Comparison of ENCODE assay signal across 12 mouse cellular contexts in the genomic region with DNA sequence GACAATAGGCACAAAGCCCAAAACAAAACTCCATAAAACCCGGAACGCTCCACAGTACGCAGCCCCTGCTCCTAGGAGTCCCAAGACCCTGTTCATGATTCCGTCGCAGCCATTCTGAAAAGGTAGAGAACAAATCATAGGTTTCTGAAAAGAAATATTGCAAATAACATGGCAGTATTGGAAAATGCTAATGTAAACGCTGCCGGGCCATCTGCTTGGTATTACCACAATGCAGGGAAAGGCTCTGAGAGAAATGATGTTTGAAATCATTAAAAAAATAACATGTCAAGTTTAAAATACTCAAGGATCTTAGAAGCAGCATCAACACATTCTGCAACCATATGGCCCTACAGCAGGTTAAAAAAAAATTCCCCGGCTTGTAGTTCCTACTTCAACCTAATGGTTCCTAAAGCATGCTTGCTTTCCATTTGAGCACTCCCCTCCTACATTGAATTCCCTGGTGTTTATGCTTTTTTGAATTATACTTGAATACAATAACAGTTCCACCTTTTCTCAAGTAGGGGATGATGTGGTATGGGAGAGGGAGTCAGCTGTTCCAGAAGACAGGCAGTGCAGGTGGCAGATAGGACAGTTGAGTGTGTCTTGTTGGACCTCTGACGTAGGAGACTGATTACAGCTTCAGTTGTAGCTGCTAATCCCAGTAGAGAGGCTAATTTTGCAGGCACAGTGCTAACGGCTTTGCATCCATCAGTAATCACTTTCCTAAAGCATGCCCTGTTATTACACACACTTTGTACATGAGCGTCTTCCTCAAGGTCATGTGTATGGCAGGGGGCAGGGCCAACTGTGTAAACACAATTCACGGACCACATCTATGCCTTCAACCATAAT.
A peak's percentile ranks its signal among the peaks of the same experiment; 100 is the strongest.
DNase-seq lines count a peak whose midpoint lies in the region; ATAC-seq lines count a peak whose summit lies in the region.
"Had no signal": no experiment of that assay in that cellular context is flagged by ENCODE, and none has a peak within 500 bp of the region (broad histone marks: within the 10 kb centered on the region; RNA-seq: fewer than 3 reads in every experiment).

No protein-coding gene starts in this region.

- no peaks in the 10 kb centered on the region for H3K9me3 ChIP-seq in embryonic facial prominence, embryonic 12.5 days
- no peaks in the 10 kb centered on the region for H3K9me3 ChIP-seq in embryonic facial prominence, embryonic 10.5 days
- H3K9me3 ChIP-seq in limb, embryonic 12.5 days: no peaks in the 10 kb centered on the region
- no peaks in the 10 kb centered on the region for H3K9me3 ChIP-seq in limb, embryonic 10.5 days (replicated peaks)
- H3K9me3 ChIP-seq in neural tube, embryonic 15.5 days (replicated peaks): no peaks in the 10 kb centered on the region

- no peak overlapping the region for H3K4me3 ChIP-seq in embryonic facial prominence, embryonic 12.5 days
- no peak overlapping the region for H3K4me3 ChIP-seq in embryonic facial prominence, embryonic 10.5 days
- H3K4me3 ChIP-seq in limb, embryonic 12.5 days (replicated peaks): no peak overlapping the region
- no peak overlapping the region for H3K4me3 ChIP-seq in limb, embryonic 10.5 days
- H3K4me3 ChIP-seq in neural tube, embryonic 15.5 days (replicated peaks): no peak overlapping the region

- H3K27ac ChIP-seq in embryonic facial prominence, embryonic 12.5 days: 0 out of 2 replicates have a peak overlapping the region, but pooled peaks have one; percentile 8
- H3K27ac ChIP-seq in embryonic facial prominence, embryonic 10.5 days (replicated peaks): no peak overlapping the region
- 0 out of 2 replicates have a peak overlapping the region, but pooled peaks have one; percentile 42 for H3K27ac ChIP-seq in limb, embryonic 12.5 days
- no peak overlapping the region for H3K27ac ChIP-seq in limb, embryonic 10.5 days
- peak overlapping the region; percentile 67 for H3K27ac ChIP-seq in neural tube, embryonic 15.5 days (replicated peaks)
- H3K27ac ChIP-seq: kidney, postnatal 0 days; liver, embryonic 14.5 days had no signal

- H3K4me2 ChIP-seq in embryonic facial prominence, embryonic 12.5 days (replicated peaks): no peak overlapping the region
- no peak overlapping the region for H3K4me2 ChIP-seq in limb, embryonic 12.5 days
- peak overlapping the region; percentile 26 for H3K4me2 ChIP-seq in neural tube, embryonic 15.5 days

- H3K27me3 ChIP-seq in embryonic facial prominence, embryonic 12.5 days: no peaks in the 10 kb centered on the region
- H3K27me3 ChIP-seq in embryonic facial prominence, embryonic 10.5 days (replicated peaks; ENCODE audit: low read depth, poor library complexity, severe bottlenecking): no peaks in the 10 kb centered on the region
- H3K27me3 ChIP-seq in limb, embryonic 12.5 days: no peaks in the 10 kb centered on the region
- no peaks in the 10 kb centered on the region for H3K27me3 ChIP-seq in limb, embryonic 10.5 days (ENCODE audit: low read depth, poor library complexity, severe bottlenecking)
- no peaks in the 10 kb centered on the region for H3K27me3 ChIP-seq in neural tube, embryonic 15.5 days (replicated peaks)

- no peak for DNase-seq in embryonic facial prominence, embryonic 10.5 days (ENCODE audit: low spot score)
- DNase-seq in limb, embryonic 10.5 days (ENCODE audit: low spot score): no peak
- DNase-seq in layer of hippocampus, adult 9-10 months (ENCODE audit: low spot score): peak; percentile 26
- DNase-seq in cerebellum, adult 9-11 months: no peak
- DNase-seq: thymus, postnatal 25 days had no signal

- 67% methylated on average over 12 of the region's 12 CpGs for WGBS in embryonic facial prominence, embryonic 12.5 days
- 85% methylated on average over 12 of the region's 12 CpGs for WGBS in embryonic facial prominence, embryonic 10.5 days
- 69% methylated on average over 12 of the region's 12 CpGs for WGBS in limb, embryonic 12.5 days
- 82% methylated on average over 12 of the region's 12 CpGs for WGBS in limb, embryonic 10.5 days
- 41% methylated on average over 12 of the region's 12 CpGs for WGBS in neural tube, embryonic 15.5 days

- no peaks in the 10 kb centered on the region for H3K36me3 ChIP-seq in embryonic facial prominence, embryonic 12.5 days
- H3K36me3 ChIP-seq in embryonic facial prominence, embryonic 10.5 days (replicated peaks): no peaks in the 10 kb centered on the region; the same call in 1 of the 2 replicates
- H3K36me3 ChIP-seq in limb, embryonic 12.5 days: peaks cover 10% of the 10 kb centered on the region; the same call in 1 of the 2 replicates
- H3K36me3 ChIP-seq in limb, embryonic 10.5 days: peaks cover 22% of the 10 kb centered on the region
- no peaks in the 10 kb centered on the region for H3K36me3 ChIP-seq in neural tube, embryonic 15.5 days

- peaks cover 5% of the 10 kb centered on the region; the same call in 1 of the 2 replicates for H3K4me1 ChIP-seq in embryonic facial prominence, embryonic 12.5 days
- peaks cover 15% of the 10 kb centered on the region for H3K4me1 ChIP-seq in embryonic facial prominence, embryonic 10.5 days
- peaks cover 24% of the 10 kb centered on the region for H3K4me1 ChIP-seq in limb, embryonic 12.5 days (replicated peaks)
- peaks cover 32% of the 10 kb centered on the region for H3K4me1 ChIP-seq in limb, embryonic 10.5 days
- peaks cover 26% of the 10 kb centered on the region for H3K4me1 ChIP-seq in neural tube, embryonic 15.5 days

- no peak for ATAC-seq in embryonic facial prominence, embryonic 12.5 days (ENCODE audit: insufficient number of reproducible peaks, insufficient read depth, low FRiP score, low TSS enrichment)
- no peak for ATAC-seq in limb, embryonic 12.5 days (ENCODE audit: insufficient number of reproducible peaks, insufficient read depth, low FRiP score, low TSS enrichment, low read depth)
- peak; percentile 23; the same call in 1 of the 2 replicates for ATAC-seq in neural tube, embryonic 15.5 days (ENCODE audit: low FRiP score)
- no peak for ATAC-seq in megakaryocyte progenitor cell, adult 5-6 weeks (replicated peaks; ENCODE audit: poor library complexity)
- ATAC-seq: activated CD4-positive, CD25-positive, alpha-beta regulatory T cell, adult 4 months had no signal

- no peak overlapping the region for H3K9ac ChIP-seq in embryonic facial prominence, embryonic 12.5 days
- H3K9ac ChIP-seq in limb, embryonic 12.5 days (replicated peaks): no peak overlapping the region
- H3K9ac ChIP-seq in neural tube, embryonic 15.5 days (replicated peaks): no peak overlapping the region
- H3K9ac ChIP-seq: liver, embryonic 14.5 days had no signal

Comparison
In these comparisons a context has a peak if more than half of its experiments do, and no peak if none do; other contexts are left out.
1. H3K27ac ChIP-seq: peak in embryonic facial prominence, embryonic 12.5 days (single experiment), limb, embryonic 12.5 days (single experiment) and neural tube, embryonic 15.5 days (single experiment); none in embryonic facial prominence, embryonic 10.5 days (single experiment) and limb, embryonic 10.5 days (single experiment).